ENCODE assay signal across 22 mouse cellular contexts in the genomic region with DNA sequence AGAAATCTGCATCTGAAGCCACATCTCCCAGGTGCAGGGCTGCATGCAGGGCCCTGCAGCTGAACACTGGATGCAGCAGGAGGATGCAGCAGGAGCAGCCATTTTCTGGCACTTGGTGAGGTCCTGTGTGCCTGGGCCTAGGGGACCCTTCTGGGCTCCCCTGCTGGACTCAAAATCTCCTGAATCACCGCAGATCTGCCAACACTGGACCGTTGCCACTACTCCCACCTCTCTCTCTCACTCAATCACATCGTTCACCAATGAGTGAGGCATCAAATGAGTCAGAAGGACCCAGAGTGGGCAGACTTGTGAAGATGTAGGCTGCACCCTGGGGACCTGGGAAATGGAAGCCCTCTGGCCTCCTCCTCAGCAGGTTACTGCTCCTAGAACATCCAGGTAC. TPM values are rescaled to one million over a fixed set of nuclear protein-coding genes. Genes with fewer than 3 reads are reported as not detected.
DNase-seq lines count a peak whose midpoint lies in the region; ATAC-seq and TF ChIP-seq lines count a peak whose summit lies in the region.
"Had no signal": no experiment of that assay in that cellular context is flagged by ENCODE, and none has a peak within 500 bp of the region (broad histone marks: within the 10 kb centered on the region; RNA-seq: fewer than 3 reads in every experiment).

No protein-coding gene starts in this region.

- no peak for TF ChIP-seq POLR2A in cortical plate, adult 2 months (IDR thresholded peaks at IDR 0.05; ENCODE audit: extremely low read depth, insufficient read depth, low read length)

- H3K4me2 ChIP-seq in midbrain, embryonic 11.5 days: no peak overlapping the region
- H3K4me2 ChIP-seq in midbrain, embryonic 15.5 days: no peak overlapping the region
- H3K4me2 ChIP-seq: liver, embryonic 13.5 days had no signal

- intact Hi-C loops in gastrocnemius, postnatal 14 days (cut with DNase I; ENCODE audit: low total_unique reads): no loop called here

- peak overlapping the region; percentile 70; the same call in 1 of the 2 replicates for H3K27ac ChIP-seq in layer of hippocampus, adult 2 months
- no peak overlapping the region for H3K27ac ChIP-seq in midbrain, embryonic 11.5 days (ENCODE audit: low read depth, low read length)
- no peak overlapping the region for H3K27ac ChIP-seq in midbrain, embryonic 15.5 days
- H3K27ac ChIP-seq in cortical plate, adult 2 months (ENCODE audit: insufficient read depth, low read length): no peak overlapping the region
- H3K27ac ChIP-seq: heart, embryonic 10.5 days; liver, embryonic 13.5 days; macrophage; midbrain, embryonic 10.5 days had no signal

- H3K4me1 ChIP-seq in midbrain, embryonic 11.5 days (ENCODE audit: control insufficient read depth, insufficient read depth, low read length): peaks cover 3% of the 10 kb centered on the region; the same call in 1 of the 2 replicates
- peaks cover 13% of the 10 kb centered on the region for H3K4me1 ChIP-seq in midbrain, embryonic 15.5 days
- H3K4me1 ChIP-seq in cortical plate, adult 2 months (ENCODE audit: control insufficient read depth, insufficient read depth, low read length): 0 out of 2 replicates have a peak, but pooled peaks cover 2% of the 10 kb centered on the region

- no peak for ATAC-seq in midbrain, embryonic 11.5 days (ENCODE audit: low FRiP score)
- no peak for ATAC-seq in midbrain, embryonic 15.5 days (replicated peaks)
- ATAC-seq: CD4-positive, CD25-positive, alpha-beta regulatory T cell, adult 4 months; hindbrain, embryonic 16.5 days; intestine, embryonic 16.5 days had no signal

- TF ChIP-seq CTCF in layer of hippocampus, adult 2 months (conservative IDR thresholded peaks at IDR 0.05): no peak
- no peak for TF ChIP-seq CTCF in cortical plate, adult 2 months (IDR thresholded peaks at IDR 0.05; ENCODE audit: extremely low read depth, insufficient read depth, low read length)

- DNase-seq in cerebellum, adult 11-12 months: peak; percentile 53
- DNase-seq in cerebellum, adult 18-20 months: no peak
- no peak for DNase-seq in layer of hippocampus, adult 2 months (ENCODE audit: low spot score in 2 of 2)
- DNase-seq in layer of hippocampus, adult 9-10 months (ENCODE audit: low spot score): no peak
- peak; percentile 10 for DNase-seq in midbrain, embryonic 11.5 days (ENCODE audit: low spot score, missing footprints)
- DNase-seq in gastrocnemius, postnatal 14 days: no peak
- DNase-seq: adrenal gland, postnatal 14 days; liver, embryonic 13.5 days; right cerebral cortex, postnatal 4 days had no signal

- no peaks in the 10 kb centered on the region; the same call in 1 of the 2 replicates for H3K27me3 ChIP-seq in midbrain, embryonic 11.5 days (ENCODE audit: control insufficient read depth, insufficient read depth, low read length)
- peaks cover 5% of the 10 kb centered on the region for H3K27me3 ChIP-seq in midbrain, embryonic 15.5 days (replicated peaks)

- H3K9ac ChIP-seq in midbrain, embryonic 11.5 days (ENCODE audit: low read length): no peak overlapping the region
- no peak overlapping the region for H3K9ac ChIP-seq in midbrain, embryonic 15.5 days
- H3K9ac ChIP-seq: liver, embryonic 13.5 days had no signal

- WGBS in midbrain, embryonic 11.5 days: 89% methylated on average over 3 of the region's 3 CpGs
- 77% methylated on average over 3 of the region's 3 CpGs for WGBS in midbrain, embryonic 15.5 days

- H3K36me3 ChIP-seq in midbrain, embryonic 11.5 days (ENCODE audit: control insufficient read depth, insufficient read depth, low read length): no peaks in the 10 kb centered on the region
- H3K36me3 ChIP-seq in midbrain, embryonic 15.5 days (replicated peaks): no peaks in the 10 kb centered on the region
- H3K36me3 ChIP-seq: heart, embryonic 10.5 days; liver, embryonic 13.5 days; midbrain, embryonic 10.5 days had no signal

- no peaks in the 10 kb centered on the region for H3K9me3 ChIP-seq in midbrain, embryonic 11.5 days (ENCODE audit: control insufficient read depth, low read length)
- no peaks in the 10 kb centered on the region for H3K9me3 ChIP-seq in midbrain, embryonic 15.5 days
- H3K9me3 ChIP-seq: heart, embryonic 10.5 days; liver, embryonic 13.5 days; midbrain, embryonic 10.5 days had no signal

- peak overlapping the region; percentile 60; the same call in 1 of the 2 replicates for H3K4me3 ChIP-seq in layer of hippocampus, adult 2 months
- no peak overlapping the region for H3K4me3 ChIP-seq in midbrain, embryonic 11.5 days (ENCODE audit: low read depth, low read length)
- no peak overlapping the region for H3K4me3 ChIP-seq in midbrain, embryonic 15.5 days
- H3K4me3 ChIP-seq in cortical plate, adult 2 months (ENCODE audit: insufficient read depth, low read length): 0 out of 2 replicates have a peak overlapping the region, but pooled peaks have one; percentile 54
- H3K4me3 ChIP-seq: heart, embryonic 10.5 days; liver, embryonic 13.5 days; midbrain, embryonic 10.5 days had no signal

RNA-seq across cellular contexts. Expression of a gene that starts 3.4 kb away (rescaled TPM):
- 10 to 100 TPM; 25.2 to 25.8 TPM for total RNA-seq in layer of hippocampus, adult 2 months (2021)
- not detected in 2 replicates for polyA plus RNA-seq in midbrain, embryonic 11.5 days (2014; fragmentation: Nextera tagmentation; extraction: Ambion mirVana)
- 0.31 and 0.56 TPM in 2 replicates for polyA plus RNA-seq in midbrain, embryonic 15.5 days (2015; fragmentation: Nextera tagmentation; extraction: Ambion mirVana)
- 13.8 and 20.9 TPM in 2 replicates for polyA plus RNA-seq in cortical plate, adult 2 months (2012; rRNA removed)
- under 1 TPM in 1 of 2 experiments, not detected in 1; 0.04 TPM for total RNA-seq in gastrocnemius, postnatal 14 days (2021)
- total RNA-seq: heart, postnatal 14 days had no signal
- polyA plus RNA-seq: CD4-positive, CD25-positive, alpha-beta regulatory T cell, adult 4 months; embryonic facial prominence, embryonic 11.5 days; gonadal fat pad, adult 2 months; heart, embryonic 10.5 days; limb, embryonic 11.5 days; liver, embryonic 13.5 days; macrophage had no signal

RNA-seq across cellular contexts. Expression of a gene that starts 9.8 kb away (rescaled TPM):
- 1 to 10 TPM; 4.5 to 5.2 TPM for total RNA-seq in layer of hippocampus, adult 2 months (2021)
- polyA plus RNA-seq in midbrain, embryonic 11.5 days (2014; fragmentation: Nextera tagmentation; extraction: Ambion mirVana): 10.5 and 12.1 TPM in 2 replicates
- 6.6 and 7.5 TPM in 2 replicates for polyA plus RNA-seq in midbrain, embryonic 15.5 days (2015; fragmentation: Nextera tagmentation; extraction: Ambion mirVana)
- 3.6 and 3.9 TPM in 2 replicates for polyA plus RNA-seq in cortical plate, adult 2 months (2012; rRNA removed)
- 10 to 100 TPM; 36.9 to 40.4 TPM for total RNA-seq in gastrocnemius, postnatal 14 days (2021)

RNA-seq across cellular contexts. Expression of a gene that starts 31.5 kb away (rescaled TPM):
- total RNA-seq in layer of hippocampus, adult 2 months (2021): 1 to 10 TPM; 2.2 to 3.7 TPM
- 4.3 and 8.5 TPM in 2 replicates for polyA plus RNA-seq in midbrain, embryonic 11.5 days (2014; fragmentation: Nextera tagmentation; extraction: Ambion mirVana)
- polyA plus RNA-seq in midbrain, embryonic 15.5 days (2015; fragmentation: Nextera tagmentation; extraction: Ambion mirVana): 7.4 and 8.4 TPM in 2 replicates
- polyA plus RNA-seq in cortical plate, adult 2 months (2012; rRNA removed): 6.0 and 7.2 TPM in 2 replicates
- total RNA-seq in gastrocnemius, postnatal 14 days (2021): 1 to 10 TPM; 1.1 to 2.5 TPM

RNA-seq across cellular contexts. Expression of a gene that starts 46.0 kb away (rescaled TPM):
- under 1 TPM in 1 of 2 experiments, not detected in 1; 0.20 TPM for total RNA-seq in layer of hippocampus, adult 2 months (2021)
- polyA plus RNA-seq in midbrain, embryonic 11.5 days (2014; fragmentation: Nextera tagmentation; extraction: Ambion mirVana): not detected in 2 replicates
- 0.05 TPM in 1 of 2 replicates, not detected in the other for polyA plus RNA-seq in midbrain, embryonic 15.5 days (2015; fragmentation: Nextera tagmentation; extraction: Ambion mirVana)
- 0.11 and 0.29 TPM in 2 replicates for polyA plus RNA-seq in cortical plate, adult 2 months (2012; rRNA removed)
- total RNA-seq in gastrocnemius, postnatal 14 days (2021): not detected
- polyA plus RNA-seq: forebrain, embryonic 14.5 days; heart, embryonic 10.5 days; limb, embryonic 11.5 days; midbrain, embryonic 10.5 days had no signal

RNA-seq across cellular contexts. Expression of a gene that starts 55.8 kb away (rescaled TPM):
- 10 to 100 TPM; 24.7 to 25.2 TPM for total RNA-seq in layer of hippocampus, adult 2 months (2021)
- 2.0 and 2.7 TPM in 2 replicates for polyA plus RNA-seq in midbrain, embryonic 11.5 days (2014; fragmentation: Nextera tagmentation; extraction: Ambion mirVana)
- polyA plus RNA-seq in midbrain, embryonic 15.5 days (2015; fragmentation: Nextera tagmentation; extraction: Ambion mirVana): 5.6 and 6.4 TPM in 2 replicates
- polyA plus RNA-seq in cortical plate, adult 2 months (2012; rRNA removed): 14.0 and 15.7 TPM in 2 replicates
- total RNA-seq in gastrocnemius, postnatal 14 days (2021): 1 to 10 TPM; 2.9 to 3.3 TPM

Comparison
In these comparisons a context has a peak if more than half of its experiments do, and no peak if none do; other contexts are left out.
1. DNase-seq: peak in cerebellum, adult 11-12 months (single experiment) and midbrain, embryonic 11.5 days (single experiment); none in cerebellum, adult 18-20 months (0 of 2), layer of hippocampus, adult 2 months (0 of 2), layer of hippocampus, adult 9-10 months (single experiment) and gastrocnemius, postnatal 14 days (single experiment).
2. H3K4me3 ChIP-seq: peak in layer of hippocampus, adult 2 months (single experiment) and cortical plate, adult 2 months (single experiment); none in midbrain, embryonic 11.5 days (single experiment) and midbrain, embryonic 15.5 days (single experiment).